ENCODE assay signal across 24 mouse cellular contexts in the genomic region with DNA sequence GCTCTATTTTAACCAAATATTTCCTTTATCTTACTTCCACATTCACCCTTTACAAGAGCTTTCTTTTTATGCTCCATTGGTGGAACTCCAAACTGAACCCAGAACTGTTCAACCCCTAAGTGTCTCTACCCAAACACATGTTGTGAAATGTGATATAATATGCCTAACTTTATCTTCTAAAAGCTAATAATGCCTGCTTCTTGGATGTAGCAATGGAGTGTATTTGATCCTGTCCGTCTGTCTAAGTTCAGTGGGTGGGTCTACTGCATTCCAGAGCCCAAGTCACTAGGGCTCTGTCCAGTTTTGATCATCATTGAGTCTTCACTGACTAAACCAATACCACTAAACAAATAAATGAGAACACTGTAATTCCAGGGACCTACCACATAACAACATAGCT.
"Had no signal": no experiment of that assay in that cellular context is flagged by ENCODE, and none has a peak within 500 bp of the region (broad histone marks: within the 10 kb centered on the region; RNA-seq: fewer than 3 reads in every experiment).

No protein-coding gene starts in this region.

- H3K36me3 ChIP-seq: heart, embryonic 10.5 days; heart, embryonic 12.5 days; hindbrain, embryonic 10.5 days; hindbrain, embryonic 12.5 days; intestine, embryonic 15.5 days; limb, embryonic 10.5 days; limb, embryonic 12.5 days had no signal

- H3K4me2 ChIP-seq: heart, embryonic 12.5 days; hindbrain, embryonic 12.5 days; hindbrain, embryonic 14.5 days; intestine, embryonic 15.5 days; limb, embryonic 12.5 days had no signal

- H3K4me3 ChIP-seq: gastrocnemius, adult 2 months; heart, embryonic 10.5 days; heart, embryonic 12.5 days; hindbrain, embryonic 10.5 days; hindbrain, embryonic 12.5 days; intestine, embryonic 15.5 days; layer of hippocampus, adult 2 months; left cerebral cortex, adult 2 months; limb, embryonic 10.5 days; limb, embryonic 12.5 days had no signal

- H3K27me3 ChIP-seq: heart, embryonic 12.5 days; hindbrain, embryonic 12.5 days; intestine, embryonic 15.5 days; limb, embryonic 12.5 days had no signal

- ATAC-seq: hindbrain, embryonic 16.5 days; inflammation-experienced regulatory T-cells, adult 6 months; intestine, embryonic 15.5 days; intestine, postnatal 0 days had no signal

- DNase-seq: gastrocnemius, adult 2 months; gastrocnemius, postnatal 10 days; gastrocnemius, postnatal 25 days; heart, adult 18-20 months; heart, postnatal 10 days; heart, postnatal 4 days; kidney, adult 18-20 months; kidney, adult 8-10 months; kidney, postnatal 10 days; kidney, postnatal 25 days; kidney, postnatal 4 days had no signal

- H3K9me3 ChIP-seq: heart, embryonic 10.5 days; heart, embryonic 12.5 days; hindbrain, embryonic 10.5 days; hindbrain, embryonic 12.5 days; intestine, embryonic 15.5 days; limb, embryonic 10.5 days; limb, embryonic 12.5 days had no signal

- H3K27ac ChIP-seq: gastrocnemius, adult 2 months; heart, embryonic 10.5 days; hindbrain, embryonic 10.5 days; hindbrain, embryonic 12.5 days; hindbrain, embryonic 14.5 days; intestine, embryonic 15.5 days; layer of hippocampus, adult 2 months; left cerebral cortex, adult 2 months; limb, embryonic 10.5 days; limb, embryonic 12.5 days had no signal

- H3K4me1 ChIP-seq: hindbrain, embryonic 10.5 days; hindbrain, embryonic 12.5 days; intestine, embryonic 15.5 days; limb, embryonic 10.5 days; limb, embryonic 12.5 days had no signal

- H3K9ac ChIP-seq: heart, embryonic 12.5 days; hindbrain, embryonic 12.5 days; hindbrain, embryonic 14.5 days; intestine, embryonic 15.5 days; limb, embryonic 12.5 days had no signal
